Mouse (Mus musculus) liver, embryonic 15.5 days (tissue): ENCODE measurements at regions not wholly inside any gene's neighbourhood (a gene's known extent, or its start where the extent isn't known, plus 50 kb on each side); places are given as distances from the start of the nearest gene placed in this dataset.

ENCODE experiments used
- ATAC-seq: fragments of 200-750 bp; cut with Nextera tagmentation; 2 replicates; pipeline ENCODE4 v1.8.0; 2017; ENCODE audit warnings: moderate number of reproducible peaks, mild to moderate bottlenecking, moderate library complexity; ENCODE audit not compliant: insufficient read depth
- H3K27ac ChIP-seq: fragments of 300-500 bp; sonication (generic); replicated peaks from 2 replicates; pipeline ENCODE4 v1.5.1; 2015; ENCODE audit warnings: mild to moderate bottlenecking, inconsistent platforms
- H3K27me3 ChIP-seq: fragments of 300-500 bp; sonication (generic); 2 replicates; pipeline ENCODE4 v1.6.1; 2015; ENCODE audit warnings: mild to moderate bottlenecking, inconsistent platforms
- H3K36me3 ChIP-seq: fragments of 300-500 bp; sonication (generic); replicated peaks from 2 replicates; pipeline ENCODE4 v1.6.1; 2015; ENCODE audit warnings: moderate library complexity, mild to moderate bottlenecking, inconsistent platforms
- H3K4me1 ChIP-seq: fragments of 300-500 bp; sonication (generic); replicated peaks from 2 replicates; pipeline ENCODE4 v1.6.1; 2015; ENCODE audit warnings: inconsistent platforms
- H3K4me2 ChIP-seq: fragments of 300-500 bp; sonication (generic); 2 replicates; pipeline ENCODE4 v1.6.1; 2015; ENCODE audit warnings: moderate library complexity, mild to moderate bottlenecking, inconsistent platforms
- H3K4me3 ChIP-seq: fragments of 300-500 bp; sonication (generic); replicated peaks from 2 replicates; pipeline ENCODE4 v1.5.1; 2015; ENCODE audit warnings: mild to moderate bottlenecking, inconsistent platforms
- H3K9ac ChIP-seq: fragments of 300-500 bp; sonication (generic); 2 replicates; pipeline ENCODE4 v1.6.1; 2015; ENCODE audit warnings: moderate library complexity, mild to moderate bottlenecking, inconsistent platforms
- H3K9me3 ChIP-seq: fragments of 300-500 bp; sonication (generic); replicated peaks from 2 replicates; pipeline ENCODE4 v1.6.1; 2016; ENCODE audit warnings: inconsistent platforms
- WGBS: fragments of 180-500 bp; shearing (Covaris S2); methylation state at CpG from one replicate; pipeline ENCODE4 v1.1.7; 2015; ENCODE audit warnings: mixed read lengths; ENCODE audit not compliant: insufficient replicate concordance; 5-methylcytosine and 5-hydroxymethylcytosine counted together

DNA sequence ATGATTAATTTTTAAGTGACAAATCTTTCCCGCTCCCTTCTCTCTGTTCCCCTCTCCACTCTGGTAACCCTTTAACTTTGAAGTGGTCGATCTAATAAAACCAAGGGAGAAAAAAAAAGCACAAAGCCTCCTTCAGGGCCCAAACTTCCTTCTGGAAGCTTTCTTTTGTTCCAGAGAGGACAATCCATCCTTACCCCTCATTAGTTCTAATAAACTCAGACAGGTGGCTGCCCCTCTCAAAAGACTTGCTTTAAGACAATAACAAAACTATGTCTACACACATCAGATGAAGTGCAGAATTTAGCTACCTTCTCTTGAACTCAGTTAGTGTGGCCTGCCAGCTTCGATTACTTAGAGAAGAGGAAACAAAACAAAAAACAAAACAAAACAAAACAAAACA is 94.6 kb upstream of the Fat1 start:
- Histone ChIP-seq H3K36me3 (no peaks in the 10 kb centered on the region), H3K27me3 (no peaks in the 10 kb centered on the region), H3K9me3 (no peaks in the 10 kb centered on the region), H3K9ac (no peak overlapping the region), H3K4me1 (no peaks in the 10 kb centered on the region), H3K4me3 (no peak overlapping the region), H3K4me2 (no peak overlapping the region), H3K27ac (no peak overlapping the region)
- 45% methylated on average over 3 of the region's 3 CpGs for WGBS
- no peak for ATAC-seq

DNA sequence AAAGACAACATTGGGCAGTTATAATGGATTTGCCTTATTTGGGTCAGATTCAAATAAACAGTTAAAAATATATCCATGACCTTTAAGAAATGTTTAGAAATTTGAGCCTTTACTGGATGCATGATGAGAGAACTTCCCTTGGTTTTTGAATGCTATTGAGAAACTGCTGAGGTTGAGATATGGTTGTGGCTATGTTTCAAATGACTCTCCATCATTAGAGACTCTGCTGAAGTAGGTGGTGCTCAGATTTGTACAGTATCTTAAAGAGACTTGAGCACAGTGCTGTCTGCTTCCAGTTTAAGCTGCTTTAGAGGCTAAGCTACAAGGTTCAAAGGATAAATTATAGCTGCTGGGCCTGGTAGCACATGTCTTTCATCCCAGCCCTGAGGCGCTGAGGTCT is 90.9 kb upstream of the Fat1 start:
- Histone ChIP-seq H3K9me3 (no peaks in the 10 kb centered on the region), H3K4me3 (no peak overlapping the region), H3K9ac (no peak overlapping the region), H3K36me3 (no peaks in the 10 kb centered on the region), H3K27me3 (no peaks in the 10 kb centered on the region), H3K27ac (no peak overlapping the region), H3K4me2 (no peak overlapping the region), H3K4me1 (no peaks in the 10 kb centered on the region)
- no peak for ATAC-seq
- 64% methylated on average over 1 of the region's 1 CpGs for WGBS

DNA sequence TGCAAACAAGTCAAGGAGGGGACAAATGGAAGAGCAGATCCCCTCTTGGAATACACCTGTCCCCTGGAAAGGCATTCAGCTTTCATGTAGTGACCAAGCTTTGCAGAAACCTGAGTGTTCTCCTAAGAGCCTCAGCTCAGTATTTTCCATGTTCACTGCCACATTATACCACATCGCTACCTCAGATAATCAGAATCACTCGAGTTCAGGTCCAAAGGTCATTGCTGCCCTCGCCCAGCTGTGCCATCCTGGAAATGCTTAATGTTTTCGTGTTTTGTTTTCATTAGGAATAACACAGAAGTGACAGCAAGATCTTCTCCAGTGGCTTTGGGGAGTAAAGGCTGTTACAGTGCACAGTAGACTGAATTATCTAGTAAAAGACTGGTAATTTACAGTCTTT is 83.0 kb upstream of the Fat1 start:
- no peak for ATAC-seq
- Histone ChIP-seq H3K27ac (no peak overlapping the region), H3K4me2 (no peak overlapping the region), H3K9me3 (no peaks in the 10 kb centered on the region), H3K4me1 (no peaks in the 10 kb centered on the region), H3K36me3 (no peaks in the 10 kb centered on the region), H3K4me3 (no peak overlapping the region), H3K27me3 (no peaks in the 10 kb centered on the region), H3K9ac (no peak overlapping the region)
- 52% methylated on average over 4 of the region's 4 CpGs for WGBS

DNA sequence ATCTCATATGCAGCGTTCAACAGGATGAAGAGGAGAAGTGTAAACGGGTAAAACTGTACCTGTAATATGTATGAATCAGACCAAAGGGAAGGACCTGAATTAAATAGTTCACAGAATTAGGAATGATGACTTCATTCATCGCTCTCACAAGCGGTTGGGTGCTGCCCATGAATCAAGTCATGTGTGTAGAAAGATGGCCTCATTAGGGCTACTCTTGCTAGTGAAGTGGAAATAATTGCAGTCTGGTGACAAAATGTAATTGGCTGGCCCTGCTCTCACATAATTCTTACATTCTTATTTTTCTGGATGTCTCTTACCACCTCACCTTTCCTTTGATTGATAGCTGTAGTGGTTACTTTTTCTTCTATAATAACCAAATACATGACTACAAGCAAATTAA is 80.1 kb upstream of the Fat1 start:
- no peak overlapping the region for H3K4me2 ChIP-seq
- 77% methylated on average over 4 of the region's 4 CpGs for WGBS
- H3K27ac ChIP-seq = no peak overlapping the region
- no peak for ATAC-seq
- H3K9me3 ChIP-seq = no peaks in the 10 kb centered on the region
- no peaks in the 10 kb centered on the region for H3K36me3 ChIP-seq
- H3K27me3 ChIP-seq = no peaks in the 10 kb centered on the region
- no peak overlapping the region for H3K9ac ChIP-seq
- no peak overlapping the region for H3K4me3 ChIP-seq
- no peaks in the 10 kb centered on the region for H3K4me1 ChIP-seq

DNA sequence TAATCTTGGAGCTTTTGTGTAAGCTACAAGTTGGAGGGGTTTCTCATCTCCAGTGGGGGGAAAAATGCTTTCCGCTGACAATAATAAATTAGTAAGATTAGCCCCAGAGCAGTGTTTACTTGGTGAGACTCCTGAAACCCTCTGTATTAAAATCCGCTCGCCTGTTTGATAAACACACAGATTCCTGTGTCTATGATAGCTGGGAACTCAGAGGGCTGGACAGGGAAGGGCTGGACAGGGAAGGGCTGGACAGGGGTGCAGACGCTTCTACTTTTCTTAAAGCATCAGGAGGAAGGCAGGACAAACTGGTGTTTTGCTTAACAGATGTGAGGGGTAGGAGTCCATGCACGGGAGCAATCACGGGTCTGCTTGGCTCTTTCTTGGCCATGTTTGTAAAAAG is 68.0 kb upstream of the Fat1 start:
- Histone ChIP-seq H3K9ac (no peak overlapping the region), H3K27me3 (no peaks in the 10 kb centered on the region), H3K4me2 (no peak overlapping the region), H3K36me3 (no peaks in the 10 kb centered on the region), H3K4me1 (no peaks in the 10 kb centered on the region), H3K4me3 (no peak overlapping the region), H3K27ac (no peak overlapping the region), H3K9me3 (no peaks in the 10 kb centered on the region)
- 72% methylated on average over 6 of the region's 6 CpGs for WGBS
- ATAC-seq = no peak

DNA sequence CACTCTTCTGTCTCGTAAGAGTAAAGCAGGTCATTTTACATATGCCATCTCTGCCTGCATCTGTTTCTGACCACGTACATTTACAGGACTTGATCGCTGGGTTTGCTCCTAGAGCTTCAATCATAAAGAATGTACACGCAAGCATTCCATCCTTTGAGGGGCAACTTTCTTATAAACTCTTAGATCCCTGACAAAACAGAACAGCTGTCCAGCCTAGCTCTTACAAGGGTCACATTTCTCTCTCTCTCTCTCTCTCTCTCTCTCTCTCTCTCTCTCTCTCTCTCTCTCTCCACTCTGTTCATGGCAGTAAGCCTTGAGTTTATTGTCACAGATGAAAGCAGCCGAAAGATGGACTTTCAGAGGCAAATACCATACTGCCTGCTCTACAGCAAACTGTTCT is 67.6 kb upstream of the Fat1 start:
- H3K36me3 ChIP-seq = no peaks in the 10 kb centered on the region
- no peak overlapping the region for H3K9ac ChIP-seq
- H3K4me2 ChIP-seq = no peak overlapping the region
- H3K27me3 ChIP-seq = no peaks in the 10 kb centered on the region
- no peaks in the 10 kb centered on the region for H3K4me1 ChIP-seq
- 60% methylated on average over 5 of the region's 5 CpGs for WGBS
- no peak overlapping the region for H3K4me3 ChIP-seq
- ATAC-seq = no peak
- no peak overlapping the region for H3K27ac ChIP-seq
- H3K9me3 ChIP-seq = no peaks in the 10 kb centered on the region

DNA sequence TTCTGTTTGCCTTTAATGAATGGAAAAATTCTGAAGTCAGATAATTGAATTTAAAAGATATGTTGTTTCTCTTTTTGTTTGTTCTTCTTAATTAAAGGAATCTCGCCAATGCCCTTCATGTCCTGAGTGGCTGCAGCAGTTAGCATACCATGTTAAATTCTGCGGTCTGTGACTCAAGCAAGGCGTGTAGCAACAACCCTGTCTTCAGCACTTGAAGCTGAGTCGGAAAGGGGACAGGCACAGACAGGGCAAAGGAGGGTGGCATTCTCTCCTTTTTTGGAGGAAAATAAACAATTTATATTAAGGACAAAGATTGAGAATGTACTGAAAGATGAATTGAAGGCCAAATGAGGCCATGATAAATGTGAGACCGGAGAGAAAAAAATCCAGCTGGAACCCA is 58.2 kb upstream of the Fat1 start:
- no peak for ATAC-seq
- Histone ChIP-seq H3K27ac (no peak overlapping the region), H3K4me3 (no peak overlapping the region), H3K9me3 (no peaks in the 10 kb centered on the region), H3K36me3 (no peaks in the 10 kb centered on the region), H3K4me2 (no peak overlapping the region), H3K4me1 (no peaks in the 10 kb centered on the region), H3K27me3 (no peaks in the 10 kb centered on the region), H3K9ac (no peak overlapping the region)
- WGBS = 64% methylated on average over 5 of the region's 5 CpGs

DNA sequence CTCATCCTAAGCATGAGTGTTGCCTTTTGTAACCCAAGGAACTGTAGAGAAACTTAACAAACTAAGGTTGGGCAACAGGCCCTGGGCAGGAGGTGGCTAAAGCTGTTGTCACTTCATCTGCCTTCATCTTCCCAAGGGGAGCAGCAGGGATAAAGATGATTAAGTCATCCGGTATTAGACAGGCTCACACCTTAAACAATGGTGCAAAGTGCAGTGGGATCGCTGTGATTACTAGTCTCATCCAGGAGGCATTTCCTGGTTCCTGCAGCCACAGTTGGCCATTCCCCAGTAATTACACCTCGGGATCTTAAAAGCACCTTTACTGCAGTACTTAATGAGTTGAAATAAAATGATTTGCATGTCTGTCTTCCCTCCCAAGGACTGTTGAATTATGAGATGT is 57.0 kb upstream of the Fat1 start:
- H3K36me3 ChIP-seq = no peaks in the 10 kb centered on the region
- H3K4me3 ChIP-seq = no peak overlapping the region
- no peak overlapping the region for H3K4me2 ChIP-seq
- H3K27ac ChIP-seq = no peak overlapping the region
- H3K9ac ChIP-seq = no peak overlapping the region
- H3K4me1 ChIP-seq = no peaks in the 10 kb centered on the region
- 29% methylated on average over 3 of the region's 3 CpGs for WGBS
- no peaks in the 10 kb centered on the region for H3K27me3 ChIP-seq
- no peak for ATAC-seq
- no peaks in the 10 kb centered on the region for H3K9me3 ChIP-seq

DNA sequence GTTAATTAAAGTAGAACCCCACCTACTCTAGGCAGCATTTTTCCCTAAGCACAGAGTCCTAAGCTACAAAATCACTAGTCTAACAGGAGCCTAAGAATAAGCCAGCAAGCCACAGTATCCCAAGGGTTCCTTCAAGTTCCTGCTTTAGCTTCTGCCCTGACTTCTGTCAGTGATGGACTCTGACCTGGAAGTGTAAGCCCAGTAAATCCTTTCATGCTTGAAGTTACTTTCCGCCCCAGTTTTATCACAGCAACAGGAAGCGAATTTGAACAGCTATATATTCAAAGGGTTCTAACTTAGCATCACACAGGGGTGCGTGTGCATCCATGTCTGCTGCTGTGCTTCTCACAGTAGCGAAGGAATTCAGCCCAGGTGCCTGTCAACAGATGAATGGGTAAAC is 56.1 kb upstream of the Fat1 start:
- Histone ChIP-seq H3K4me1 (no peaks in the 10 kb centered on the region), H3K9ac (no peak overlapping the region), H3K4me3 (no peak overlapping the region), H3K27me3 (no peaks in the 10 kb centered on the region), H3K27ac (no peak overlapping the region), H3K9me3 (no peaks in the 10 kb centered on the region), H3K4me2 (no peak overlapping the region), H3K36me3 (no peaks in the 10 kb centered on the region)
- 51% methylated on average over 4 of the region's 4 CpGs for WGBS
- ATAC-seq = no peak

DNA sequence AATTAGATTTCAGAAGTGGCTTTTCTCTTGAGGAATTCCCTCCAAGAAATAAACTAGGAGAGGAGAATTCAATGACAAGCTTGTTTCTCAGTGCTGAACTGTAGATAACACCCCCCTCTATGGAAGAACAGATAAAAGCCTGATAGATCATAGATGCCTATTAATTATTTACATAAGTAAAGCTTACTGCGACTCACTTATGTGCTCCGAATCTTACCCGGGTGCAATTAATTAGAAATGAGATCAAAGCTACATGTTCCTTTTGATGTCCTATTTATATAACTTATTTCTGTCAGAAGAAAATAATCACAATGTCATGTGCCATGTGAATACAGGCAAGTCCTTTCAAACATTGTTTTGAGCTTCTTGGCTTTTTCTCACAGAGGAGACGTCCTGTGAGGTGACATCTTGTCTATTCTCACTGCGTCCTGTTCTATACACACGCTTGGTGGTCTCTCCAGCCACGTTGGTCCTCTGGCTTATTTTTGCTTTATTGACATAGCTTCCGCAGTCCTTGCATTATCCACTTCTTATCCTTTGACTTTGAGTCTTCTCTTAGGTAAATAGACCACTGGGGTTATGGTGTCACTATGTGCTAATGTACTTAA is 50.7 kb upstream of the Fat1 start:
- Histone ChIP-seq H3K27me3 (no peaks in the 10 kb centered on the region), H3K4me1 (no peaks in the 10 kb centered on the region), H3K4me2 (no peak overlapping the region), H3K27ac (no peak overlapping the region), H3K36me3 (no peaks in the 10 kb centered on the region), H3K4me3 (no peak overlapping the region), H3K9me3 (no peaks in the 10 kb centered on the region), H3K9ac (no peak overlapping the region)
- no peak for ATAC-seq
- WGBS = 69% methylated on average over 8 of the region's 8 CpGs
